Mouse (Mus musculus) limb, embryonic 15.5 days (tissue): ENCODE results near the gene Tecpr1. TPM values are rescaled to one million over a fixed set of nuclear protein-coding genes. Genes with fewer than 3 reads are reported as not detected.

Experiments used
- ATAC-seq: fragments of 200-750 bp; cut with Nextera tagmentation; 2 replicates; pipeline ENCODE4 v1.8.0; 2017; ENCODE audit warnings: low read depth, moderate TSS enrichment; ENCODE audit not compliant: insufficient number of reproducible peaks, low FRiP score, low TSS enrichment
- H3K27ac ChIP-seq: fragments of 300-500 bp; sonication (generic); 2 replicates; pipeline ENCODE4 v1.5.1; 2015; ENCODE audit warnings: moderate library complexity, mild to moderate bottlenecking, inconsistent platforms
- H3K27me3 ChIP-seq: fragments of 300-500 bp; sonication (generic); 2 replicates; pipeline ENCODE4 v1.6.1; 2015; ENCODE audit warnings: inconsistent platforms
- H3K36me3 ChIP-seq: fragments of 300-500 bp; sonication (generic); 2 replicates; pipeline ENCODE4 v1.6.1; 2015; ENCODE audit warnings: inconsistent platforms
- H3K4me1 ChIP-seq: fragments of 300-500 bp; sonication (generic); 2 replicates; pipeline ENCODE4 v1.6.1; 2015; ENCODE audit warnings: inconsistent platforms
- H3K4me2 ChIP-seq: fragments of 300-500 bp; sonication (generic); 2 replicates; pipeline ENCODE4 v1.6.1; 2015; ENCODE audit warnings: mild to moderate bottlenecking, inconsistent platforms
- H3K4me3 ChIP-seq: fragments of 300-500 bp; sonication (generic); 2 replicates; pipeline ENCODE4 v1.5.1; 2015; ENCODE audit warnings: mild to moderate bottlenecking, inconsistent platforms
- H3K9ac ChIP-seq: fragments of 300-500 bp; sonication (generic); 2 replicates; pipeline ENCODE4 v1.6.1; 2015; ENCODE audit warnings: inconsistent platforms
- H3K9me3 ChIP-seq: fragments of 300-500 bp; sonication (generic); 2 replicates; pipeline ENCODE4 v1.6.1; 2016; ENCODE audit warnings: inconsistent platforms
- WGBS: fragments of 180-500 bp; shearing (Covaris S2); methylation state at CpG from one replicate; pipeline ENCODE4 v1.1.7; 2015; 5-methylcytosine and 5-hydroxymethylcytosine counted together
- polyA plus RNA-seq: library from polyadenylated mRNA; unstranded; fragments of >200 nt; fragmentation: Nextera tagmentation; extraction: Ambion mirVana; gene quantifications from 2 replicates; pipeline ENCODE4 v1.2.1, GENCODE M21; 2015

Tecpr1 gene
- 21.7 and 23.3 TPM in 2 replicates for polyA plus RNA-seq

- Histone ChIP-seq H3K9me3 (no peaks in the 10 kb centered on the region), H3K27ac (peak within 1 kb of the TSS; percentile 82), H3K36me3 (no peaks in the 10 kb centered on the region), H3K4me1 (peaks cover 19% of the 10 kb centered on the region), H3K4me2 (peak within 1 kb of the TSS; percentile 65), H3K4me3 (peak within 1 kb of the TSS; percentile 71), H3K9ac (peak within 1 kb of the TSS; percentile 58), H3K27me3 (no peaks in the 10 kb centered on the region)
- WGBS = under 1% methylated on average over 36 of the region's 37 CpGs
- peak; percentile 91 for ATAC-seq
Measured at GRCm38 (mm10) chr5:144223503-144223862, at the start of gene Tecpr1. Gene Tecpr1, minus strand, starts transcription at chr5:144223615.

GRCm38 (mm10) chr5:144271772-144272171 is 48.4 kb upstream of the Tecpr1 start:
- Histone ChIP-seq H3K4me3 (no peak overlapping the region), H3K4me1 (no peaks in the 10 kb centered on the region), H3K9ac (no peak overlapping the region), H3K36me3 (peaks cover 24% of the 10 kb centered on the region), H3K4me2 (no peak overlapping the region), H3K27me3 (no peaks in the 10 kb centered on the region), H3K27ac (no peak overlapping the region), H3K9me3 (no peaks in the 10 kb centered on the region)
- 43% methylated on average over 5 of the region's 5 CpGs for WGBS
- no peak for ATAC-seq

GRCm38 (mm10) chr5:144271118-144271517 is 47.7 kb upstream of the Tecpr1 start:
- no peak overlapping the region for H3K4me3 ChIP-seq
- H3K9ac ChIP-seq = no peak overlapping the region
- no peak for ATAC-seq
- 76% methylated on average over 3 of the region's 3 CpGs for WGBS
- no peaks in the 10 kb centered on the region for H3K4me1 ChIP-seq
- peaks cover 30% of the 10 kb centered on the region for H3K36me3 ChIP-seq
- no peaks in the 10 kb centered on the region for H3K27me3 ChIP-seq
- H3K4me2 ChIP-seq = no peak overlapping the region
- H3K27ac ChIP-seq = no peak overlapping the region
- no peaks in the 10 kb centered on the region for H3K9me3 ChIP-seq

- Histone ChIP-seq H3K4me1 (no peaks in the 10 kb centered on the region), H3K4me3 (no peak overlapping the region), H3K4me2 (no peak overlapping the region), H3K36me3 (peaks cover 33% of the 10 kb centered on the region), H3K27ac (no peak overlapping the region), H3K9me3 (no peaks in the 10 kb centered on the region), H3K9ac (no peak overlapping the region), H3K27me3 (no peaks in the 10 kb centered on the region)
- 92% methylated on average over 8 of the region's 8 CpGs for WGBS
- ATAC-seq = no peak
Measured at GRCm38 (mm10) chr5:144270420-144270819, 47.0 kb upstream of the Tecpr1 start.

- 91% methylated on average over 7 of the region's 7 CpGs for WGBS
- Histone ChIP-seq H3K4me3 (no peak overlapping the region), H3K4me1 (no peaks in the 10 kb centered on the region), H3K9ac (no peak overlapping the region), H3K4me2 (no peak overlapping the region), H3K27me3 (no peaks in the 10 kb centered on the region), H3K27ac (no peak overlapping the region), H3K9me3 (no peaks in the 10 kb centered on the region), H3K36me3 (peaks cover 36% of the 10 kb centered on the region)
- ATAC-seq = no peak
Measured at GRCm38 (mm10) chr5:144269926-144270325, 46.5 kb upstream of the Tecpr1 start.

- Histone ChIP-seq H3K27me3 (no peaks in the 10 kb centered on the region), H3K36me3 (peaks cover 44% of the 10 kb centered on the region), H3K4me1 (peaks cover 6% of the 10 kb centered on the region; the same call in 1 of the 2 replicates), H3K4me3 (no peak overlapping the region), H3K9me3 (no peaks in the 10 kb centered on the region), H3K4me2 (no peak overlapping the region), H3K9ac (no peak overlapping the region), H3K27ac (peak overlapping the region; percentile 11; the same call in 1 of the 2 replicates)
- WGBS = 55% methylated on average over 8 of the region's 8 CpGs
- no peak for ATAC-seq
Measured at GRCm38 (mm10) chr5:144267535-144268241, 44.3 kb upstream of the Tecpr1 start.

GRCm38 (mm10) chr5:144263496-144263895 is 40.1 kb upstream of the Tecpr1 start:
- WGBS = 77% methylated on average over 13 of the region's 13 CpGs
- H3K4me3 ChIP-seq = no peak overlapping the region
- no peak overlapping the region for H3K4me2 ChIP-seq
- no peak overlapping the region for H3K9ac ChIP-seq
- no peak for ATAC-seq
- no peaks in the 10 kb centered on the region for H3K9me3 ChIP-seq
- peaks cover 36% of the 10 kb centered on the region for H3K4me1 ChIP-seq
- peaks cover 44% of the 10 kb centered on the region for H3K36me3 ChIP-seq
- H3K27me3 ChIP-seq = no peaks in the 10 kb centered on the region
- 0 out of 2 replicates have a peak overlapping the region, but pooled peaks have one; percentile 50 for H3K27ac ChIP-seq

GRCm38 (mm10) chr5:144263082-144263481 is 39.7 kb upstream of the Tecpr1 start:
- ATAC-seq = no peak
- no peak overlapping the region for H3K9ac ChIP-seq
- WGBS = 65% methylated on average over 9 of the region's 9 CpGs
- peaks cover 43% of the 10 kb centered on the region for H3K36me3 ChIP-seq
- H3K4me1 ChIP-seq = peaks cover 40% of the 10 kb centered on the region
- peak overlapping the region; percentile 50; the same call in 1 of the 2 replicates for H3K27ac ChIP-seq
- H3K4me2 ChIP-seq = no peak overlapping the region
- no peaks in the 10 kb centered on the region for H3K27me3 ChIP-seq
- H3K9me3 ChIP-seq = no peaks in the 10 kb centered on the region
- no peak overlapping the region for H3K4me3 ChIP-seq

- Histone ChIP-seq H3K27ac (no peak overlapping the region), H3K27me3 (no peaks in the 10 kb centered on the region), H3K4me1 (peaks cover 53% of the 10 kb centered on the region), H3K4me2 (no peak overlapping the region), H3K4me3 (no peak overlapping the region), H3K9me3 (no peaks in the 10 kb centered on the region), H3K36me3 (peaks cover 34% of the 10 kb centered on the region), H3K9ac (no peak overlapping the region)
- WGBS = 88% methylated on average over 5 of the region's 5 CpGs
- no peak for ATAC-seq
Measured at GRCm38 (mm10) chr5:144261829-144262228, 38.4 kb upstream of the Tecpr1 start.

GRCm38 (mm10) chr5:144261309-144261708 is 37.9 kb upstream of the Tecpr1 start:
- Histone ChIP-seq H3K9me3 (no peaks in the 10 kb centered on the region), H3K9ac (no peak overlapping the region), H3K27me3 (no peaks in the 10 kb centered on the region), H3K27ac (no peak overlapping the region), H3K4me2 (no peak overlapping the region), H3K36me3 (peaks cover 29% of the 10 kb centered on the region), H3K4me3 (no peak overlapping the region), H3K4me1 (peaks cover 58% of the 10 kb centered on the region)
- 86% methylated on average over 9 of the region's 9 CpGs for WGBS
- no peak for ATAC-seq

- peaks cover 61% of the 10 kb centered on the region for H3K4me1 ChIP-seq
- no peak for ATAC-seq
- no peak overlapping the region for H3K4me2 ChIP-seq
- H3K27ac ChIP-seq = no peak overlapping the region
- H3K36me3 ChIP-seq = peaks cover 24% of the 10 kb centered on the region
- no peaks in the 10 kb centered on the region for H3K9me3 ChIP-seq
- WGBS = 78% methylated on average over 8 of the region's 8 CpGs
- H3K4me3 ChIP-seq = no peak overlapping the region
- no peaks in the 10 kb centered on the region for H3K27me3 ChIP-seq
- no peak overlapping the region for H3K9ac ChIP-seq
Measured at GRCm38 (mm10) chr5:144260464-144260863, 37.0 kb upstream of the Tecpr1 start.

- peaks cover 14% of the 10 kb centered on the region for H3K36me3 ChIP-seq
- no peak for ATAC-seq
- H3K27ac ChIP-seq = peak overlapping the region; percentile 43; the same call in 1 of the 2 replicates
- H3K27me3 ChIP-seq = no peaks in the 10 kb centered on the region
- H3K4me2 ChIP-seq = 0 out of 2 replicates have a peak overlapping the region, but pooled peaks have one; percentile 77
- 65% methylated on average over 6 of the region's 6 CpGs for WGBS
- H3K4me3 ChIP-seq = no peak overlapping the region
- peaks cover 66% of the 10 kb centered on the region for H3K4me1 ChIP-seq
- H3K9ac ChIP-seq = no peak overlapping the region
- H3K9me3 ChIP-seq = no peaks in the 10 kb centered on the region
Measured at GRCm38 (mm10) chr5:144259228-144259627, 35.8 kb upstream of the Tecpr1 start.
